Mouse (Mus musculus) ES-E14 (cell line): Measurements from ENCODE around the gene Asap2. TPM values are rescaled to one million over a fixed set of nuclear protein-coding genes. Genes with fewer than 3 reads are reported as not detected.

Experiments used
- DNase-seq: peaks from one replicate; pipeline ENCODE4 v3.0.0-alpha.2; 2013; ENCODE audit warnings: low read depth, low spot score
- H3K27ac ChIP-seq: 2 replicates; pipeline ENCODE4 v1.5.1; 2012; ENCODE audit warnings: low read depth, mild to moderate bottlenecking, low read length, moderate library complexity, mixed read lengths; ENCODE audit not compliant: poor library complexity, insufficient read depth, severe bottlenecking
- H3K36me3 ChIP-seq: 2 replicates; pipeline ENCODE4 v1.6.1; 2012; ENCODE audit warnings: mild to moderate bottlenecking, low read length, moderate library complexity, mixed read lengths; ENCODE audit not compliant: control insufficient read depth, poor library complexity, insufficient read depth, severe bottlenecking
- H3K4me1 ChIP-seq, 2 experiments: fragments of 150-350 bp in 1 of 2; sonication (generic) in 1 of 2; 2 replicates each; pipeline ENCODE4 v1.6.1; 2012; ENCODE audit warnings: low read length in 2 of 2, mild to moderate bottlenecking in 1 of 2, mixed read lengths in 1 of 2; ENCODE audit not compliant: control insufficient read depth in 2 of 2, insufficient read depth in 2 of 2, poor library complexity in 1 of 2
- H3K4me3 ChIP-seq, 2 experiments: fragments of 150-350 bp in 1 of 2; sonication (generic) in 1 of 2; 2 replicates each; pipeline ENCODE4 v1.5.1; 2012; ENCODE audit warnings: low read length in 2 of 2, low read depth in 1 of 2, mild to moderate bottlenecking in 1 of 2, mixed read lengths in 1 of 2; ENCODE audit not compliant: insufficient read depth in 1 of 2, poor library complexity in 1 of 2, severe bottlenecking in 1 of 2
- H3K9ac ChIP-seq: 2 replicates; pipeline ENCODE4 v1.6.1; 2012; ENCODE audit warnings: low read depth, mild to moderate bottlenecking, low read length, mixed read lengths; ENCODE audit not compliant: poor library complexity, insufficient read depth, severe bottlenecking
- H3K9me3 ChIP-seq: fragments of 150-350 bp; sonication (generic); 2 replicates; pipeline ENCODE4 v1.6.1; 2012; ENCODE audit warnings: low read depth, mild to moderate bottlenecking, low read length; ENCODE audit not compliant: control insufficient read depth, insufficient read depth
- CHD2 ChIP-seq: IDR thresholded peaks from 2 replicates; pipeline ENCODE4 v1.6.1; 2014; ENCODE audit warnings: mild to moderate bottlenecking, low read depth, low read length, inconsistent platforms
- HCFC1 ChIP-seq: IDR thresholded peaks from 2 replicates; pipeline ENCODE4 v1.6.1; 2012; ENCODE audit warnings: low read length, inconsistent platforms, borderline replicate concordance; ENCODE audit not compliant: insufficient read depth
- MAFK ChIP-seq: IDR thresholded peaks from 2 replicates; pipeline ENCODE4 v1.6.1; 2014; ENCODE audit warnings: mild to moderate bottlenecking, low read depth, low read length, inconsistent platforms; ENCODE audit not compliant: insufficient read depth
- ZC3H11A ChIP-seq: IDR thresholded peaks from 2 replicates; pipeline ENCODE4 v1.6.1; 2012; ENCODE audit warnings: low read depth, mild to moderate bottlenecking, inconsistent platforms, low read length, borderline replicate concordance
- ZNF384 ChIP-seq: IDR thresholded peaks from 2 replicates; pipeline ENCODE4 v1.6.1; 2012; ENCODE audit warnings: low read depth, low read length, inconsistent platforms
- in situ Hi-C, 2 experiments: fragments of 600-800 bp; cut with MboI; formaldehyde crosslinking; loops; one replicate each; pipeline ENCODE4 v1.15.1; 2025; ENCODE audit warnings: low sequenced_read_pairs in 2 of 2, inconsistent platforms in 1 of 2; ENCODE audit not compliant: unreplicated experiment in 2 of 2
- total RNA-seq: library from RNA; depleted of rRNA; stranded (reverse); fragments of 300-350 nt; gene quantifications from 2 replicates; pipeline ENCODE4 v1.2.3, GENCODE M21; 2012

The Asap2 gene
- total RNA-seq, 1 experiment = 6.8 TPM

DNA sequence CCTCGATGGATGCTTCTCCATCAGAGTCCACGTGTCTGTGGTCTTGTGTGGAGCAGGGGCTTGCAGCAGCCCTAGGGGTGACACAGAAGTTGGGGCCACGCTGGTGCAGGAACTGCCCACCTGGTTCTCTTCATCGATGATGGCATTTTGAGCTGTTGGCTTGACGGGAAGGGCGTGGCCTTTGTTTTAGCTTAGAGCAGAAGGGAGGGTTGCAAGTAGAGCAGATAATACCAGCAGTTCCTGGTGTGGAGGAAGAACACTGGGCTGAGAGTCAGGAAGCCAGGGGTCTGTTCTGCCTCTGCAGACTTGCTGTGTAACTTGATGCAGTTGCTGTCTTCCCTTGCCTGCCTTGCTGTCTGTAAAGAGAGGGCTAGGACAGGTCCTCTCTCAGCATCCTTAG lies 189.8 kb downstream of the Asap2 start:
- H3K9ac ChIP-seq = no peak overlapping the region
- TF ChIP-seq MAFK = no peak
- TF ChIP-seq CHD2 = no peak
- no peak for TF ChIP-seq ZNF384
- no peak for TF ChIP-seq HCFC1
- TF ChIP-seq ZC3H11A = no peak
- no peaks in the 10 kb centered on the region for H3K9me3 ChIP-seq
- no peak overlapping the region for H3K4me3 ChIP-seq
- H3K27ac ChIP-seq = no peak overlapping the region
- H3K4me1 ChIP-seq = peaks cover 5 to 9% of the 10 kb centered on the region in 2 experiments; a peak in 3 of 4 replicates
- no peak for DNase-seq
- no peaks in the 10 kb centered on the region for H3K36me3 ChIP-seq
- in situ Hi-C loops = no loop called here

DNA sequence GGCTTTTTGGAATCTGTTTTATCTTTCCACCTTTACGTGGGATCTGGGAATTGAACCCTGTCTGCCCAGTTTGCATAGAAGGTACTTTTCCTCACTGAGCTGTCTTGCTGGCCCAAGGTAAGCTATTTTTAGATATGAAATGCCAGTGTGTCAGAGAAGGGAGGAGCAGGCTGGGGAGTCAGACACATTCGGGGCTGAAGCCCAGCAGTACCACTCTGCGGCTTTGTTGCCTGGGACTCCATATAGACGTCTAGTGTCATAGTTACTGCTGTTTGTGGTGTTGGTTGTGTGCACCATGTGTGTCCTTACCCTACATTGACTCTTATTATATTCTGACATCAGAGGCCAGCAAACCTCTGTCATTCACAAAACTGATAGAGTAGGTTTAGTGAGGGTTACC lies 192.5 kb downstream of the Asap2 start:
- Histone ChIP-seq H3K9me3 (no peaks in the 10 kb centered on the region), H3K4me3 (no peak overlapping the region), H3K36me3 (no peaks in the 10 kb centered on the region), H3K4me1 (peaks cover 5 to 9% of the 10 kb centered on the region in 2 experiments; a peak in 3 of 4 replicates), H3K9ac (no peak overlapping the region), H3K27ac (no peak overlapping the region)
- DNase-seq = no peak
- TF ChIP-seq ZNF384 (no peak), CHD2 (no peak), ZC3H11A (no peak), HCFC1 (no peak), MAFK (no peak)
- in situ Hi-C loops = no loop called here

- H3K9me3 ChIP-seq = no peaks in the 10 kb centered on the region
- no peaks in the 10 kb centered on the region for H3K36me3 ChIP-seq
- no peak for DNase-seq
- in situ Hi-C loops = no loop called here
- peaks cover 5 to 9% of the 10 kb centered on the region in 2 experiments; a peak in 3 of 4 replicates for H3K4me1 ChIP-seq
- no peak overlapping the region for H3K9ac ChIP-seq
- H3K4me3 ChIP-seq = no peak overlapping the region
- TF ChIP-seq ZNF384 = no peak
- H3K27ac ChIP-seq = no peak overlapping the region
Measured at GRCm38 (mm10) chr12:21183321-21183720, 193.1 kb downstream of the Asap2 start.

DNA sequence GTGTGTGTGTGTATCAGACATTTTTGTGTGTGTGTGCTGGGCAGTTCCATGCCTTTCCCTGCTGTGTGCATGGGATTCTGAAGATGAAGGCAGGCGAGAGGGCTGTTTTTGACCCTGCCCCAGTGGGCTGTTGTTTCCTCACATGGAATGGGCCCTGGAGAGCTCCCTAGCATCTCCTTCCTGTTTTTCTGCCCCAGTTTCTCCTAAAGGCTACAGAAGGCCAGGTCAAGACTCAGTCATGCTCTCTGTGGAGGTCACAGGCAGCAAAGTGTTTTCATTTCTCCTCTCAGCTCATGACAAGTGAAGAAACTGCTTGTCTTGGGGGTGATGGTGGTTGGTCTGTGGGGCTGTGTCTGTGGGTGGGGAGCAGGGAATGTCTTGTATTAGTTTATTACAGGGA lies 195.9 kb downstream of the Asap2 start:
- H3K9ac ChIP-seq = no peak overlapping the region
- no peak for DNase-seq
- H3K36me3 ChIP-seq = no peaks in the 10 kb centered on the region
- peaks cover 0 to 9% of the 10 kb centered on the region in 2 experiments; a peak in 2 of 4 replicates for H3K4me1 ChIP-seq
- no peak for TF ChIP-seq ZC3H11A
- no peak for TF ChIP-seq ZNF384
- TF ChIP-seq HCFC1 = no peak
- TF ChIP-seq CHD2 = no peak
- no peak for TF ChIP-seq MAFK
- H3K4me3 ChIP-seq = no peak overlapping the region
- in situ Hi-C loops = no loop called here
- H3K9me3 ChIP-seq = no peaks in the 10 kb centered on the region
- no peak overlapping the region for H3K27ac ChIP-seq

DNA sequence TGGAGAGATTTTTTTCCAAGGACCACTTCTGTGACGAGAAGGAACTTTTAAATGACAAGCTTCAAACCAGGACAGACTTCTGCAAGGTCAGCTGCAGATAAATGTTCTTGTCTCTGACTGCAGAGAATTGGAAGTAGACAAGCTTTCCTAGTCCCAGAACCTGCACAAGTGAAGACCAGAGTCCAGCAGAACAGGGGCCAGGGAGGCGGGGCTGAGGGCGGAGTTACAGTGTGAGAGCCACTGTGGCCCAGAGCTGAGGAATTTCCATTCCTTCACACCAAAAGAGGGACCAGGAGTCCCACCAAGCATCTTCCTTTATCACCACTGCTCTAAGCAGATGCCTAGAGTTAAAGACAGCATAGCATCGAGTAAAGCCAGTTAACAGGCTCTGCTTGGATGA lies 198.6 kb downstream of the Asap2 start:
- TF ChIP-seq CHD2 (no peak), MAFK (no peak), ZNF384 (no peak), HCFC1 (no peak), ZC3H11A (no peak)

More for the DNA sequence above, 198.6 kb downstream of the Asap2 start:
- Histone ChIP-seq H3K4me1 (peaks cover 0 to 2% of the 10 kb centered on the region in 2 experiments; a peak in 1 of 4 replicates), H3K4me3 (no peak overlapping the region), H3K27ac (no peak overlapping the region), H3K9ac (no peak overlapping the region), H3K9me3 (no peaks in the 10 kb centered on the region), H3K36me3 (no peaks in the 10 kb centered on the region)
- no peak for DNase-seq
- in situ Hi-C loops = no loop called here
